Mouse (Mus musculus) CH12.LX (cell line): ENCODE measurements around the gene Agpat4. TPM values are rescaled to one million over a fixed set of nuclear protein-coding genes. Genes with fewer than 3 reads are reported as not detected.

Experiments
- DNase-seq: peaks from one replicate; pipeline ENCODE4 v3.0.0-alpha.2; 2013; ENCODE audit errors: extremely low read depth
- H3K27ac ChIP-seq: 2 replicates; pipeline ENCODE4 v1.5.1; 2012; ENCODE audit warnings: low read depth, mild to moderate bottlenecking, control low read depth, moderate library complexity; ENCODE audit not compliant: insufficient read depth
- H3K27me3 ChIP-seq: replicated peaks from 2 replicates; pipeline ENCODE3; 2012; ENCODE audit warnings: inconsistent platforms
- H3K36me3 ChIP-seq, 2 experiments: replicated peaks in 1 of 2; 2 replicates each; pipeline versions ENCODE3 to v1.6.1; 2012; ENCODE audit warnings: inconsistent platforms in 1 of 2, low read length in 1 of 2, mild to moderate bottlenecking in 1 of 2, mixed read lengths in 1 of 2, moderate library complexity in 1 of 2; ENCODE audit not compliant: control insufficient read depth in 1 of 2, insufficient read depth in 1 of 2
- H3K4me1 ChIP-seq, 2 experiments: 2 replicates each; pipeline ENCODE4 v1.6.1; 2012; ENCODE audit warnings: inconsistent platforms in 1 of 2, moderate library complexity in 1 of 2; ENCODE audit not compliant: insufficient read depth in 2 of 2, control insufficient read depth in 1 of 2
- H3K4me2 ChIP-seq: 2 replicates; pipeline ENCODE4 v1.6.1; 2012; ENCODE audit warnings: low read depth, mild to moderate bottlenecking, control low read depth; ENCODE audit not compliant: poor library complexity, insufficient read depth, severe bottlenecking
- H3K4me3 ChIP-seq, 3 experiments: fragments of 150-350 bp in 1 of 3; sonication (generic) in 1 of 3; replicated peaks in 1 of 3; 2 replicates each; pipeline versions ENCODE3 to v1.5.1; 2011 to 2012; ENCODE audit warnings: low read depth in 2 of 3, low read length in 2 of 3, mild to moderate bottlenecking in 2 of 3, moderate library complexity in 2 of 3, control low read depth in 1 of 3, improper control_type of control experiment in 1 of 3, inconsistent platforms in 1 of 3, mixed read lengths in 1 of 3; ENCODE audit not compliant: poor library complexity in 1 of 3
- H3K79me2 ChIP-seq: replicated peaks from 2 replicates; pipeline ENCODE4 v1.6.1; 2012; ENCODE audit warnings: mild to moderate bottlenecking, moderate library complexity; ENCODE audit not compliant: control insufficient read depth, poor library complexity, insufficient read depth, severe bottlenecking; ENCODE audit errors: extremely low read depth
- H3K9ac ChIP-seq: 2 replicates; pipeline ENCODE4 v1.6.1; 2012; ENCODE audit warnings: low read depth, mild to moderate bottlenecking, control low read depth, moderate library complexity; ENCODE audit not compliant: insufficient read depth
- H3K9me3 ChIP-seq: replicated peaks from 2 replicates; pipeline ENCODE3; 2012; ENCODE audit warnings: low read length, inconsistent platforms, mixed read lengths
- BHLHE40 ChIP-seq: IDR thresholded peaks from 2 replicates; pipeline ENCODE4 v1.6.1; 2011; ENCODE audit warnings: mild to moderate bottlenecking, low read depth, low read length, improper control_type of control experiment
- CHD2 ChIP-seq: IDR thresholded peaks from 2 replicates; pipeline ENCODE4 v1.6.1; 2011; ENCODE audit warnings: low read length, improper control_type of control experiment
- E2F4 ChIP-seq: IDR thresholded peaks from 2 replicates; pipeline ENCODE4 v1.6.1; 2011; ENCODE audit warnings: low read depth, low read length, improper control_type of control experiment; ENCODE audit not compliant: insufficient replicate concordance
- ELF1 ChIP-seq: IDR thresholded peaks from 2 replicates; pipeline ENCODE4 v1.6.1; 2014; ENCODE audit warnings: low read depth, mild to moderate bottlenecking, inconsistent platforms, low read length, improper control_type of control experiment
- EP300 ChIP-seq: IDR thresholded peaks from 2 replicates; pipeline ENCODE4 v1.6.1; 2011; ENCODE audit warnings: low read length, improper control_type of control experiment
- ETS1 ChIP-seq: conservative IDR thresholded peaks from 2 replicates; pipeline ENCODE4 v1.6.1; 2012; ENCODE audit warnings: low read depth, mild to moderate bottlenecking, inconsistent platforms, low read length, improper control_type of control experiment, moderate library complexity
- HCFC1 ChIP-seq: IDR thresholded peaks from 2 replicates; pipeline ENCODE4 v1.6.1; 2012; ENCODE audit warnings: low read depth, mild to moderate bottlenecking, inconsistent platforms, low read length, improper control_type of control experiment
- IRF4 ChIP-seq: IDR thresholded peaks from 2 replicates; pipeline ENCODE4 v1.6.1; 2014; ENCODE audit warnings: low read depth, mild to moderate bottlenecking, inconsistent platforms, low read length, improper control_type of control experiment
- JUN ChIP-seq: IDR thresholded peaks from 2 replicates; pipeline ENCODE4 v1.6.1; 2011; ENCODE audit warnings: low read depth, mild to moderate bottlenecking, low read length, improper control_type of control experiment, moderate library complexity; ENCODE audit not compliant: insufficient read depth
- JUND ChIP-seq: conservative IDR thresholded peaks from 2 replicates; pipeline ENCODE4 v1.6.1; 2011; ENCODE audit warnings: low read depth, low read length, improper control_type of control experiment
- KAT2A ChIP-seq: IDR thresholded peaks from 2 replicates; pipeline ENCODE4 v1.6.1; 2012; ENCODE audit warnings: low read length, improper control_type of control experiment, inconsistent platforms; ENCODE audit not compliant: insufficient replicate concordance
- MAZ ChIP-seq: IDR thresholded peaks from 2 replicates; pipeline ENCODE4 v1.6.1; 2012; ENCODE audit warnings: low read depth, mild to moderate bottlenecking, inconsistent platforms, low read length, improper control_type of control experiment, moderate library complexity
- MEF2A ChIP-seq: IDR thresholded peaks from 2 replicates; pipeline ENCODE4 v1.6.1; 2014; ENCODE audit warnings: low read depth, mild to moderate bottlenecking, inconsistent platforms, low read length, improper control_type of control experiment, borderline replicate concordance
- MXI1 ChIP-seq: IDR thresholded peaks from 2 replicates; pipeline ENCODE4 v1.6.1; 2011; ENCODE audit warnings: mild to moderate bottlenecking, low read depth, low read length, improper control_type of control experiment
- POLR2A ChIP-seq: IDR thresholded peaks from 2 replicates; pipeline ENCODE4 v1.6.1; 2011; ENCODE audit warnings: low read depth, mild to moderate bottlenecking, improper control_type of control experiment, low read length
- RAD21 ChIP-seq: IDR thresholded peaks from 2 replicates; pipeline ENCODE4 v1.6.1; 2011; ENCODE audit warnings: low read depth, mild to moderate bottlenecking, low read length, improper control_type of control experiment, moderate library complexity
- RCOR1 ChIP-seq: conservative IDR thresholded peaks from 2 replicates; pipeline ENCODE4 v1.6.1; 2012; ENCODE audit warnings: low read depth, mild to moderate bottlenecking, inconsistent platforms, low read length, improper control_type of control experiment
- TBP ChIP-seq: conservative IDR thresholded peaks from 2 replicates; pipeline ENCODE4 v1.6.1; 2011; ENCODE audit warnings: low read depth, low read length, improper control_type of control experiment
- UBTF ChIP-seq: IDR thresholded peaks from 2 replicates; pipeline ENCODE4 v1.6.1; 2012; ENCODE audit warnings: low read depth, mild to moderate bottlenecking, inconsistent platforms, low read length, improper control_type of control experiment, moderate library complexity
- USF1 ChIP-seq: IDR thresholded peaks from 2 replicates; pipeline ENCODE4 v1.6.1; 2014; ENCODE audit warnings: low read depth, mild to moderate bottlenecking, inconsistent platforms, low read length, improper control_type of control experiment
- ZC3H11A ChIP-seq: IDR thresholded peaks from 2 replicates; pipeline ENCODE4 v1.6.1; 2012; ENCODE audit warnings: low read depth, mild to moderate bottlenecking, inconsistent platforms, low read length, improper control_type of control experiment
- ZKSCAN1 ChIP-seq: IDR thresholded peaks from 2 replicates; pipeline ENCODE4 v1.6.1; 2012; ENCODE audit warnings: low read depth, inconsistent platforms, low read length, improper control_type of control experiment, borderline replicate concordance
- ZMIZ1 ChIP-seq: IDR thresholded peaks from 2 replicates; pipeline ENCODE4 v1.6.1; 2012; ENCODE audit warnings: low read depth, mild to moderate bottlenecking, inconsistent platforms, low read length, improper control_type of control experiment
- ZNF384 ChIP-seq: IDR thresholded peaks from 2 replicates; pipeline ENCODE4 v1.6.1; 2012; ENCODE audit warnings: low read depth, low read length, improper control_type of control experiment, inconsistent platforms
- dilution Hi-C: fragments of 300-500 bp; cut with MboI; formaldehyde crosslinking; loops from 2 replicates; pipeline ENCODE4 v1.14.3; 2020; ENCODE audit warnings: low sequenced_read_pairs; ENCODE audit not compliant: extremely low pct_unique_long_range_greater_than_20kb, extremely low pct_ligation_motif_present
- in situ Hi-C: fragments of 300-500 bp; cut with MboI; formaldehyde crosslinking; loops from 3 replicates; pipeline ENCODE4 v1.14.3; 2019; ENCODE audit warnings: low sequenced_read_pairs, low pct_ligation_motif_present, low pct_unique_long_range_greater_than_20kb, mixed read lengths
- polyA plus RNA-seq: library from polyadenylated mRNA; unstranded; fragments of >175 nt; gene quantifications from 2 replicates; pipeline ENCODE4 v1.2.1, GENCODE M21; 2012; ENCODE audit warnings: low read depth; ENCODE audit not compliant: insufficient read length
- total RNA-seq, 2 experiments: library from RNA; depleted of rRNA; stranded (reverse); fragments of 300-350 nt in 1 of 2; fragments of >200 nt in 1 of 2; gene quantifications; 2 replicates each; pipeline ENCODE4 v1.2.3; 2012 to 2014

The Agpat4 gene
- total and polyA plus RNA-seq, 3 experiments = 34.7 to 83.2 (median 44.5) TPM

GRCm38 (mm10) chr17:12204689-12205014 is 86.1 kb downstream of the Agpat4 start:
- peaks cover 2% of the 10 kb centered on the region for H3K79me2 ChIP-seq
- TF ChIP-seq RAD21 (no peak), E2F4 (no peak), BHLHE40 (no peak), ETS1 (no peak), EP300 (no peak), ZMIZ1 (no peak), RCOR1 (no peak), HCFC1 (no peak), IRF4 (no peak), ZKSCAN1 (no peak), MAZ (no peak), TBP (no peak), MXI1 (no peak), ELF1 (no peak), CHD2 (no peak), ZC3H11A (no peak), JUN (no peak), ZNF384 (no peak), POLR2A (no peak), USF1 (no peak)
- in situ Hi-C loops (no loop called here), dilution Hi-C loops (no loop called here)
- DNase-seq = no peak
- 0 out of 2 replicates have a peak overlapping the region, but pooled peaks have one; percentile 13 for H3K9ac ChIP-seq
- H3K4me3 ChIP-seq = no peak overlapping the region
- H3K36me3 ChIP-seq = peaks cover 11 to 63% of the 10 kb centered on the region in 2 experiments
- H3K4me1 ChIP-seq = peaks cover 55 to 99% of the 10 kb centered on the region in 2 experiments
- peak overlapping the region; percentile 84 for H3K27ac ChIP-seq
- no peak overlapping the region for H3K4me2 ChIP-seq
- no peaks in the 10 kb centered on the region for H3K27me3 ChIP-seq
- H3K9me3 ChIP-seq = no peaks in the 10 kb centered on the region

DNA sequence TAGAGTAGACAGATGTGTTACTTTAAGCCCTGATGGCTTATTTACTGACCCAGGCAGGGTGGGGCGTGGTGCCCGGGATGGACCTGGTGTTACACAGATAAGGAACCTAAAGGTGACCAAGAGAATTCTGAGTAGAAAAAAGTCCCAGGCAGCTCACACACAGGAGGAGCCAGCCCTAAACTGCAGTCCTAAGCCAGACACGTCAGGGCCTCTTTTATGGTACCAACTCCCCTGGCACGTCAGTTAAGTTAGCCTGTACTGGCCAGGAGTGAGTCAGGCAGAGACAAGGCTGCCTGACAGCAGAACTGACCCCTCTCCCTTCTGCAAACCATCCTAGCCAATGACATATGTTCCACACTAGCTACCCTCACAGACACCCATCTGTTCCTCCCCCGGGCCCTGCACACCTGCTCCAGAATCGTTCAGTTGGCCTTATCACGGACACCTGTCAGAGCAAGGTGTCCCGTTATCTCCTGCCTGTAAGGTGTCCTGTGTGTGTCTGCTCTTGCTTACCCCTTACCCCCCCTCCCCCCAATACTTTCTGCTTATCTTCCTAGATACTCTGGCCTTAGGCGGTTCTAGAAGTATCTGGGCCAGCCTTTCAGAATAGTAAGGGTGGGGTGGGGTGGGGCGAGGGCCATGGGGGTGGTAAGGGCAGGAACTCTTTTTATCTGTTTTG is 86.7 kb downstream of the Agpat4 start:
- Histone ChIP-seq H3K4me3 (peak overlapping the region in 1 of 3 experiments; percentile 2), H3K79me2 (peaks cover 2% of the 10 kb centered on the region), H3K9me3 (no peaks in the 10 kb centered on the region), H3K27me3 (no peaks in the 10 kb centered on the region), H3K27ac (peak overlapping the region; percentile 84)
- DNase-seq = no peak
- in situ Hi-C loops = no loop called here
- TF ChIP-seq JUND (no peak), POLR2A (peak; percentile 30; the same call in 1 of the 2 replicates), ZKSCAN1 (no peak), ELF1 (no peak), USF1 (no peak), KAT2A (no peak), BHLHE40 (no peak), MEF2A (peak; percentile 32; the same call in 1 of the 2 replicates), UBTF (no peak; the same call in 1 of the 2 replicates)
- TF ChIP-seq, all 38 proteins: peak for 2
- peak overlapping the region; percentile 63; the same call in 1 of the 2 replicates for H3K4me2 ChIP-seq
- peaks cover 14 to 63% of the 10 kb centered on the region in 2 experiments for H3K36me3 ChIP-seq
- no peak overlapping the region for H3K9ac ChIP-seq
- dilution Hi-C loops = no loop called here
- peaks cover 60 to 99% of the 10 kb centered on the region in 2 experiments for H3K4me1 ChIP-seq
